Mouse (Mus musculus): ENCODE data around the gene Kif12. TPM values are rescaled to one million over a fixed set of nuclear protein-coding genes. Genes with fewer than 3 reads are reported as not detected.

Kif12 gene
- 29.8 and 31.3 TPM in 2 replicates for polyA plus RNA-seq (2012; rRNA removed)

GRCm38 (mm10) chr4:63171969-63172685, at the start of gene Kif12:
Gene Kif12, minus strand, starts transcription at chr4:63172131.

GRCm38 (mm10) chr4:63213907-63214621, 42.1 kb upstream of the Kif12 start, which contains the start of gene Col27a1:
Gene Col27a1, plus strand, starts transcription at chr4:63214004.

GRCm38 (mm10) chr4:63154699-63155098, 17.2 kb downstream of the Kif12 start, which contains the start of gene Ambp:
Gene Ambp, minus strand, starts transcription at chr4:63154799.

Other genes with a start within 250 kb of the Kif12 start
- 12.0 and 15.8 TPM in 2 replicates for gene Zfp618, start 206.6 kb downstream of the Kif12 start, polyA plus RNA-seq (2012; rRNA removed)
- 1.5 and 3.9 TPM in 2 replicates for gene Ambp, start 17.3 kb downstream of the Kif12 start, polyA plus RNA-seq (2012; rRNA removed)
- gene Col27a1, start 41.9 kb upstream of the Kif12 start, polyA plus RNA-seq (2012; rRNA removed), result 15.0 TPM in 2 replicates
- 0.59 and 0.64 TPM in 2 replicates for gene Orm1, start 172.4 kb upstream of the Kif12 start, polyA plus RNA-seq (2012; rRNA removed)
- not detected in 2 replicates for gene Orm3, start 184.0 kb upstream of the Kif12 start, polyA plus RNA-seq (2012; rRNA removed)
- not detected in 2 replicates for gene Orm2, start 190.3 kb upstream of the Kif12 start, polyA plus RNA-seq (2012; rRNA removed)
- gene Akna, start 231.2 kb upstream of the Kif12 start, polyA plus RNA-seq (2012; rRNA removed), result 5.4 and 7.6 TPM in 2 replicates

Measured in colon, adult 2 months (tissue).